Mouse (Mus musculus) neural tube, embryonic 12.5 days (tissue): Measurements from ENCODE around the gene Ccl17. TPM values are rescaled to one million over a fixed set of nuclear protein-coding genes. Genes with fewer than 3 reads are reported as not detected.

Source experiments
- ATAC-seq: fragments of 200-750 bp; cut with Nextera tagmentation; 2 replicates; pipeline ENCODE4 v1.8.0; 2017; ENCODE audit warnings: low read depth, mild to moderate bottlenecking, moderate TSS enrichment, moderate library complexity; ENCODE audit not compliant: low FRiP score
- H3K27ac ChIP-seq: fragments of 300-500 bp; sonication (generic); 2 replicates; pipeline ENCODE4 v1.5.1; 2016
- H3K27me3 ChIP-seq: fragments of 300-500 bp; sonication (generic); replicated peaks from 2 replicates; pipeline ENCODE4 v1.6.1; 2016; ENCODE audit warnings: mild to moderate bottlenecking
- H3K36me3 ChIP-seq: fragments of 300-500 bp; sonication (generic); 2 replicates; pipeline ENCODE4 v1.6.1; 2016; ENCODE audit warnings: mild to moderate bottlenecking
- H3K4me1 ChIP-seq: fragments of 300-500 bp; sonication (generic); 2 replicates; pipeline ENCODE4 v1.6.1; 2016
- H3K4me2 ChIP-seq: fragments of 300-500 bp; sonication (generic); replicated peaks from 2 replicates; pipeline ENCODE4 v1.6.1; 2016; ENCODE audit warnings: mild to moderate bottlenecking
- H3K4me3 ChIP-seq: fragments of 300-500 bp; sonication (generic); 2 replicates; pipeline ENCODE4 v1.5.1; 2016
- H3K9ac ChIP-seq: fragments of 300-500 bp; sonication (generic); 2 replicates; pipeline ENCODE4 v1.6.1; 2016; ENCODE audit warnings: mild to moderate bottlenecking
- H3K9me3 ChIP-seq: fragments of 300-500 bp; sonication (generic); 2 replicates; pipeline ENCODE4 v1.6.1; 2016; ENCODE audit warnings: mild to moderate bottlenecking
- WGBS: fragments of 180-500 bp; shearing (Covaris S2); methylation state at CpG from one replicate; pipeline ENCODE4 v1.1.7; 2016; 5-methylcytosine and 5-hydroxymethylcytosine counted together
- polyA plus RNA-seq: library from polyadenylated mRNA; unstranded; fragments of >200 nt; fragmentation: Nextera tagmentation; extraction: Ambion mirVana; gene quantifications from 2 replicates; pipeline ENCODE4 v1.2.1, GENCODE M21; 2016

The Ccl17 gene
- not detected in 2 replicates for polyA plus RNA-seq

GRCm38 (mm10) chr8:94810153-94810552 is at the start of gene Ccl17:
Gene Ccl17 (plus strand): TSS chr8:94810453.
- Histone ChIP-seq H3K4me1 (peaks cover 5% of the 10 kb centered on the region; the same call in 1 of the 2 replicates), H3K27me3 (no peaks in the 10 kb centered on the region), H3K27ac (no peak within 1 kb of the TSS), H3K4me3 (no peak within 1 kb of the TSS), H3K36me3 (no peaks in the 10 kb centered on the region), H3K4me2 (no peak within 1 kb of the TSS), H3K9ac (no peak within 1 kb of the TSS), H3K9me3 (no peaks in the 10 kb centered on the region)
- WGBS, result 68% methylated on average over 3 of the region's 3 CpGs
- no peak for ATAC-seq

GRCm38 (mm10) chr8:94767035-94767434 is 43.2 kb upstream of the Ccl17 start:
- Histone ChIP-seq H3K4me2 (no peak overlapping the region), H3K27me3 (peaks cover 19% of the 10 kb centered on the region), H3K36me3 (no peaks in the 10 kb centered on the region), H3K9ac (no peak overlapping the region), H3K4me3 (no peak overlapping the region), H3K4me1 (peaks cover 9% of the 10 kb centered on the region; the same call in 1 of the 2 replicates), H3K27ac (no peak overlapping the region), H3K9me3 (no peaks in the 10 kb centered on the region)
- 82% methylated on average over 9 of the region's 9 CpGs for WGBS
- no peak for ATAC-seq

- H3K4me2 ChIP-seq, result no peak overlapping the region
Measured at GRCm38 (mm10) chr8:94770945-94771344, 39.3 kb upstream of the Ccl17 start.

GRCm38 (mm10) chr8:94771941-94772670 is 38.1 kb upstream of the Ccl17 start, which contains the start of gene Cx3cl1:
Gene Cx3cl1 (plus strand): TSS chr8:94772009.
- Histone ChIP-seq H3K27me3 (peaks cover 33% of the 10 kb centered on the region), H3K9ac (peak within 1 kb of the TSS; percentile 65), H3K4me3 (peak within 1 kb of the TSS; percentile 48), H3K36me3 (no peaks in the 10 kb centered on the region), H3K4me1 (peaks cover 30% of the 10 kb centered on the region), H3K27ac (no peak within 1 kb of the TSS), H3K9me3 (no peaks in the 10 kb centered on the region), H3K4me2 (peak within 1 kb of the TSS; percentile 87)
- 1% methylated on average over 38 of the region's 38 CpGs for WGBS
- peak; percentile 77 for ATAC-seq

More at GRCm38 (mm10) chr8:94770945-94771344, 39.3 kb upstream of the Ccl17 start:
- H3K27me3 ChIP-seq, result peaks cover 33% of the 10 kb centered on the region
- WGBS, result 62% methylated on average over 6 of the region's 6 CpGs
- peaks cover 30% of the 10 kb centered on the region for H3K4me1 ChIP-seq
- no peak overlapping the region for H3K4me3 ChIP-seq
- H3K9ac ChIP-seq, result no peak overlapping the region
- ATAC-seq, result no peak; the same call in 1 of the 2 replicates
- no peaks in the 10 kb centered on the region for H3K9me3 ChIP-seq
- H3K27ac ChIP-seq, result no peak overlapping the region
- H3K36me3 ChIP-seq, result no peaks in the 10 kb centered on the region

GRCm38 (mm10) chr8:94773048-94773447 is 37.2 kb upstream of the Ccl17 start:
- Histone ChIP-seq H3K27me3 (peaks cover 33% of the 10 kb centered on the region), H3K9me3 (no peaks in the 10 kb centered on the region), H3K9ac (no peak overlapping the region), H3K36me3 (no peaks in the 10 kb centered on the region), H3K4me3 (peak overlapping the region; percentile 48; the same call in 1 of the 2 replicates), H3K27ac (no peak overlapping the region), H3K4me1 (peaks cover 32% of the 10 kb centered on the region), H3K4me2 (peak overlapping the region; percentile 87)
- 50% methylated on average over 6 of the region's 6 CpGs for WGBS
- ATAC-seq, result no peak

GRCm38 (mm10) chr8:94773700-94774171 is 36.5 kb upstream of the Ccl17 start:
- Histone ChIP-seq H3K4me1 (peaks cover 39% of the 10 kb centered on the region), H3K36me3 (no peaks in the 10 kb centered on the region), H3K4me2 (peak overlapping the region; percentile 87), H3K9ac (no peak overlapping the region), H3K27ac (no peak overlapping the region), H3K27me3 (peaks cover 33% of the 10 kb centered on the region), H3K4me3 (no peak overlapping the region), H3K9me3 (no peaks in the 10 kb centered on the region)
- no peak for ATAC-seq
- WGBS, result 19% methylated on average over 12 of the region's 12 CpGs

GRCm38 (mm10) chr8:94774601-94775000 is 35.7 kb upstream of the Ccl17 start:
- no peak overlapping the region for H3K4me3 ChIP-seq

GRCm38 (mm10) chr8:94776346-94776745 is 33.9 kb upstream of the Ccl17 start:
- Histone ChIP-seq H3K9ac (no peak overlapping the region), H3K27ac (no peak overlapping the region), H3K4me1 (peaks cover 42% of the 10 kb centered on the region), H3K4me3 (no peak overlapping the region), H3K9me3 (no peaks in the 10 kb centered on the region), H3K27me3 (peaks cover 18% of the 10 kb centered on the region), H3K4me2 (no peak overlapping the region), H3K36me3 (no peaks in the 10 kb centered on the region)
- no peak for ATAC-seq
- WGBS, result 81% methylated on average over 2 of the region's 2 CpGs

More at GRCm38 (mm10) chr8:94774601-94775000, 35.7 kb upstream of the Ccl17 start:
- H3K9me3 ChIP-seq, result no peaks in the 10 kb centered on the region
- no peak overlapping the region for H3K4me2 ChIP-seq
- no peak for ATAC-seq
- WGBS, result 91% methylated on average over 1 of the region's 1 CpGs
- no peak overlapping the region for H3K9ac ChIP-seq
- H3K36me3 ChIP-seq, result no peaks in the 10 kb centered on the region
- peaks cover 45% of the 10 kb centered on the region for H3K4me1 ChIP-seq
- no peak overlapping the region for H3K27ac ChIP-seq
- H3K27me3 ChIP-seq, result peaks cover 33% of the 10 kb centered on the region

- no peaks in the 10 kb centered on the region for H3K36me3 ChIP-seq
- peaks cover 34% of the 10 kb centered on the region for H3K4me1 ChIP-seq
- H3K27ac ChIP-seq, result no peak overlapping the region
- 71% methylated on average over 10 of the region's 10 CpGs for WGBS
- no peaks in the 10 kb centered on the region for H3K9me3 ChIP-seq
- no peak overlapping the region for H3K4me3 ChIP-seq
- peaks cover 6% of the 10 kb centered on the region for H3K27me3 ChIP-seq
- ATAC-seq, result no peak
- no peak overlapping the region for H3K9ac ChIP-seq
- H3K4me2 ChIP-seq, result no peak overlapping the region
Measured at GRCm38 (mm10) chr8:94778036-94778435, 32.2 kb upstream of the Ccl17 start.

GRCm38 (mm10) chr8:94778473-94778872 is 31.8 kb upstream of the Ccl17 start:
- no peak overlapping the region for H3K4me2 ChIP-seq
- H3K27me3 ChIP-seq, result peaks cover 2% of the 10 kb centered on the region; the same call in 1 of the 2 replicates
- H3K9ac ChIP-seq, result no peak overlapping the region
- WGBS, result 70% methylated on average over 5 of the region's 5 CpGs
- no peaks in the 10 kb centered on the region for H3K9me3 ChIP-seq
- ATAC-seq, result no peak
- no peak overlapping the region for H3K27ac ChIP-seq
- H3K36me3 ChIP-seq, result no peaks in the 10 kb centered on the region
- H3K4me3 ChIP-seq, result no peak overlapping the region
- H3K4me1 ChIP-seq, result peaks cover 29% of the 10 kb centered on the region

- ATAC-seq, result no peak
- H3K27ac ChIP-seq, result no peak overlapping the region
- WGBS, result 73% methylated on average over 10 of the region's 10 CpGs
Measured at GRCm38 (mm10) chr8:94778895-94779533, 31.2 kb upstream of the Ccl17 start.

GRCm38 (mm10) chr8:94779534-94780294 is 30.5 kb upstream of the Ccl17 start:
- H3K9me3 ChIP-seq, result no peaks in the 10 kb centered on the region
- no peaks in the 10 kb centered on the region for H3K36me3 ChIP-seq
- H3K9ac ChIP-seq, result no peak overlapping the region
- no peak overlapping the region for H3K4me2 ChIP-seq
- H3K27me3 ChIP-seq, result no peaks in the 10 kb centered on the region
- ATAC-seq, result no peak
- 92% methylated on average over 16 of the region's 16 CpGs for WGBS
- H3K27ac ChIP-seq, result no peak overlapping the region
- no peak overlapping the region for H3K4me3 ChIP-seq
- peaks cover 22% of the 10 kb centered on the region for H3K4me1 ChIP-seq

More at GRCm38 (mm10) chr8:94778895-94779533, 31.2 kb upstream of the Ccl17 start:
- no peaks in the 10 kb centered on the region for H3K9me3 ChIP-seq
- no peaks in the 10 kb centered on the region for H3K27me3 ChIP-seq
- H3K4me3 ChIP-seq, result no peak overlapping the region
- H3K4me1 ChIP-seq, result peaks cover 24% of the 10 kb centered on the region
- no peaks in the 10 kb centered on the region for H3K36me3 ChIP-seq
- no peak overlapping the region for H3K4me2 ChIP-seq
- H3K9ac ChIP-seq, result no peak overlapping the region
